Mouse (Mus musculus) heart, embryonic 14.5 days (tissue): ENCODE results near the gene Smc1b. TPM values are rescaled to one million over a fixed set of nuclear protein-coding genes. Genes with fewer than 3 reads are reported as not detected.

Experiments used
- ATAC-seq: fragments of 200-750 bp; cut with Nextera tagmentation; 2 replicates; pipeline ENCODE4 v1.8.0; 2017; ENCODE audit warnings: low read depth, moderate TSS enrichment; ENCODE audit not compliant: insufficient number of reproducible peaks, insufficient read depth, low FRiP score
- H3K27ac ChIP-seq, 2 experiments: fragments of 200-500 bp in 1 of 2; fragments of 300-500 bp in 1 of 2; sonication (generic) in 1 of 2; replicated peaks in 1 of 2; 2 replicates each; pipeline ENCODE4 v1.5.1; 2012 to 2014; ENCODE audit warnings: low read depth in 2 of 2, low read length in 2 of 2, control low read depth in 1 of 2, mild to moderate bottlenecking in 1 of 2, mixed read lengths in 1 of 2; ENCODE audit not compliant: control insufficient read depth in 1 of 2, insufficient read depth in 1 of 2
- H3K27me3 ChIP-seq: fragments of 300-500 bp; sonication (generic); 2 replicates; pipeline ENCODE4 v1.6.1; 2014; ENCODE audit warnings: mild to moderate bottlenecking, low read length, control low read depth; ENCODE audit not compliant: control insufficient read depth, insufficient read depth
- H3K36me3 ChIP-seq: fragments of 300-500 bp; sonication (generic); 2 replicates; pipeline ENCODE4 v1.6.1; 2014; ENCODE audit warnings: mild to moderate bottlenecking, control low read depth, low read length, mixed read lengths; ENCODE audit not compliant: control insufficient read depth, insufficient read depth
- H3K4me1 ChIP-seq, 2 experiments: fragments of 200-500 bp in 1 of 2; fragments of 300-500 bp in 1 of 2; sonication (generic) in 1 of 2; 2 replicates each; pipeline ENCODE4 v1.6.1; 2012 to 2014; ENCODE audit warnings: low read length in 2 of 2, control low read depth in 1 of 2, mixed read lengths in 1 of 2; ENCODE audit not compliant: control insufficient read depth in 2 of 2, insufficient read depth in 2 of 2
- H3K4me2 ChIP-seq: fragments of 300-500 bp; sonication (generic); 2 replicates; pipeline ENCODE4 v1.6.1; 2014; ENCODE audit warnings: mild to moderate bottlenecking, low read length
- H3K4me3 ChIP-seq, 2 experiments: fragments of 200-500 bp in 1 of 2; fragments of 300-500 bp in 1 of 2; sonication (generic) in 1 of 2; 2 replicates each; pipeline ENCODE4 v1.5.1; 2012 to 2014; ENCODE audit warnings: low read length in 2 of 2, mild to moderate bottlenecking in 2 of 2, control low read depth in 1 of 2, low read depth in 1 of 2, moderate library complexity in 1 of 2; ENCODE audit not compliant: control insufficient read depth in 1 of 2, insufficient read depth in 1 of 2
- H3K9ac ChIP-seq: fragments of 300-500 bp; sonication (generic); 2 replicates; pipeline ENCODE4 v1.6.1; 2014; ENCODE audit warnings: mild to moderate bottlenecking, low read length
- H3K9me3 ChIP-seq: fragments of 300-500 bp; sonication (generic); 2 replicates; pipeline ENCODE4 v1.6.1; 2016; ENCODE audit warnings: low read length, control low read depth; ENCODE audit not compliant: control insufficient read depth
- WGBS: fragments of 180-500 bp; shearing (Covaris S2); extraction: QIAGEN DNeasy Blood & Tissue Kit; methylation state at CpG from one replicate; pipeline ENCODE4 v1.1.7; 2014; 5-methylcytosine and 5-hydroxymethylcytosine counted together
- polyA plus RNA-seq: library from polyadenylated mRNA; unstranded; fragments of >200 nt; fragmentation: Nextera tagmentation; extraction: Ambion mirVana; gene quantifications from 2 replicates; pipeline ENCODE4 v1.2.1, GENCODE M21; 2014

Gene Smc1b
- 0.04 and 0.09 TPM in 2 replicates for polyA plus RNA-seq

DNA sequence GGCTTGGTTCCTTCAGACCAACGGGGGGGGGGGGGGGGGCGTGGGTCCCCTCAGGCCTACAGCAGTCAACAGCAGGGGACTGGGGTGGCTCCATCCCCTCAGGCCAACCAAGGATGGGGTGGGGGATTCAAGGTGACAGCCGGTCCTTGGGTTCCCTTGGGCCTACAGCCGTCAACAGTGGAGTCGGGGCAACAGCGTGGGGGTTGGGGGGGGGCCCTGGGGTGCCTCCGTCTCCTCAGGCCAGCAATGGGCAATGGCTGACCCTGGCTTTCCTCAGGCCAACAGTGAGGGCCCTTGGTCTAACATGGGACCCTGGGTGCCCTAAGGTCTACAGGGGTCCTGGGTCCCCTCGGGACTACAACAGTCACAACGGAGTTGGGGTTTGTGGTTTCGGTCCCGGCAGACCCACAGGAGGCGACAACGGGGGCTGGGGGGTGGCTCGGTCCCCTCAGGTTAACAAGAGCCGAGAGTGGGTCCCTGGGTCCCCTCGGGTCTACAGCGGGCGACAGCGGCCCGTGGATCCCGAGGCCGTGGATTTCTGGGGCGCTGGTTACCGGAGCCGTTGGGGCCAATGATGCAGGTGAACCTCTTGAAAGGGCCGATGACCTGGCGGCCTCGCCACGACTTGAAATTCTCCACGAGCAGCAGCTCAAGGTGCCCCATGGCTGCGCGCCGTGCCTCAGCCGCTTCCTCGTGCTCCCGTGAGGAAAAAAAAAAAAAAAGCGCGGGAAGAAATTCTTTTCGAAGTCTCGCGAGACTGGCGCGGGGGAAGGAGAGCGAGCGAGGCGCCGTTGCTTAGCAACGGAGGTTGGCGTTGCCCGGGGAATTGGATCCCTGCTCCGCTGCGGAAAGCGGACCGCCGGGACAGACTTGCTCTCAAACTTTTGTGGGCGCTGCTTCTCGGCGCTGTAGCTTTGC, at the start of gene Smc1b, which contains the start of gene Ribc2:
Smc1b (minus strand) TSS at position 690 of the 918 bp plus-strand sequence.
Ribc2 (plus strand) TSS at position 804 of the 918 bp plus-strand sequence.
- H3K27ac ChIP-seq, result no peak within 1 kb of the TSS
- peaks cover 5 to 9% of the 10 kb centered on the region in 2 experiments; a peak in 2 of 4 replicates for H3K4me1 ChIP-seq
- H3K27me3 ChIP-seq, result peaks cover 12% of the 10 kb centered on the region
- WGBS, result 26% methylated on average over 56 of the region's 58 CpGs
- ATAC-seq, result peak; percentile 39; the same call in 1 of the 2 replicates
- H3K4me2 ChIP-seq, result peak within 1 kb of the TSS; percentile 57
- no peaks in the 10 kb centered on the region for H3K9me3 ChIP-seq
- H3K9ac ChIP-seq, result no peak within 1 kb of the TSS
- H3K4me3 ChIP-seq, result peak within 1 kb of the TSS; percentile 12 to 17
- H3K36me3 ChIP-seq, result no peaks in the 10 kb centered on the region

GRCm38 (mm10) chr15:85180368-85180767, 48.6 kb upstream of the Smc1b start:
- H3K9ac ChIP-seq, result no peak overlapping the region
- no peak overlapping the region for H3K4me3 ChIP-seq
- H3K9me3 ChIP-seq, result 0 out of 2 replicates have a peak, but pooled peaks cover 3% of the 10 kb centered on the region
- H3K27me3 ChIP-seq, result no peaks in the 10 kb centered on the region
- H3K27ac ChIP-seq, result peak overlapping the region; percentile 28 to 65; a peak in 2 of 4 replicates
- H3K4me1 ChIP-seq, result peaks cover 16 to 25% of the 10 kb centered on the region in 2 experiments
- no peak for ATAC-seq
- H3K36me3 ChIP-seq, result no peaks in the 10 kb centered on the region
- H3K4me2 ChIP-seq, result no peak overlapping the region

GRCm38 (mm10) chr15:85179528-85180180, 47.9 kb upstream of the Smc1b start:
- 70% methylated on average over 7 of the region's 7 CpGs for WGBS
- H3K36me3 ChIP-seq, result no peaks in the 10 kb centered on the region
- no peak for ATAC-seq
- peak overlapping the region; percentile 28 to 65; a peak in 3 of 4 replicates for H3K27ac ChIP-seq
- H3K27me3 ChIP-seq, result no peaks in the 10 kb centered on the region
- H3K9me3 ChIP-seq, result 0 out of 2 replicates have a peak, but pooled peaks cover 3% of the 10 kb centered on the region
- no peak overlapping the region for H3K4me3 ChIP-seq
- no peak overlapping the region for H3K9ac ChIP-seq
- no peak overlapping the region for H3K4me2 ChIP-seq
- peaks cover 16 to 25% of the 10 kb centered on the region in 2 experiments for H3K4me1 ChIP-seq

DNA sequence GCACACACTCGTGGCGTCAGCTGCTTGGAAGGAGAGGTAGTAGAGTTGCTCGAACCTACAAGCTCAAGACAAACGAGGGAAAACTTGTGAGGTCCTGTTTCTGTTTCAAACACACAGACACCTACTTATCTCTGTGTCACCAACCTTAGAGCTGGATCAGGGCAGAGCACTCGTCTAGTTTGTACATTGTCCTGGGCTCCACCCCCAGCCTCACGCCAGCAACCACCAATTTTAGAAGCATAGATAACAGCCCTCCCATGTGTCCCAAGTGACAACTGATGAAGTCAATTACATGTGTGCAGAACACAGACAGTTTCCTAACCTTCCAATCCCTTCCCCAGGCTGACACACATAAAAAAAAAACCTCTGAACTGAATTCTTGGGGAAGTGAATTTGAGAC, 46.4 kb upstream of the Smc1b start:
- H3K4me3 ChIP-seq, result no peak overlapping the region
- 18% methylated on average over 6 of the region's 6 CpGs for WGBS

DNA sequence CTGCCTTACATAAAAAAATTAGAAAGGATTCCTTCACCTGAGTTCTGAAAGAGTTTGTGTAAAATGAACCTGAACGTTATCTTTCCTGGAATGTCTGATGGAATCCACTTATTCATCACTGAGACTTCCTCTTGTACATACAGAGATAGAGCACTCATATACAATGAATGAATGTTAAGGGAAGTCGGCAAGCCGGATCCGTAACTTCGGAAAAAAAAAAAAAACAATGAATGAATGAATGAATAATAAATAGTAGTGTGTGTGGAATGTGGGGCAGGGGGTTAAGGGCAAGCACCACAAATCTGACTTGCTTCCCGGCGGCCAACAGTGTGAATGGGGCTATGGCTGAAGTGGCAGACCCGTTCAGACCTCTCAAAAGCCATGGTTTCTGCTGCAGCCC, 45.8 kb upstream of the Smc1b start:
- Histone ChIP-seq H3K4me3 (no peak overlapping the region), H3K27me3 (no peaks in the 10 kb centered on the region), H3K9me3 (0 out of 2 replicates have a peak, but pooled peaks cover 3% of the 10 kb centered on the region), H3K9ac (0 out of 2 replicates have a peak overlapping the region, but pooled peaks have one; percentile 14), H3K36me3 (no peaks in the 10 kb centered on the region), H3K4me2 (peak overlapping the region; percentile 49), H3K27ac (peak overlapping the region; percentile 72 to 75), H3K4me1 (peaks cover 23 to 38% of the 10 kb centered on the region in 2 experiments)
- ATAC-seq, result no peak
- 41% methylated on average over 8 of the region's 8 CpGs for WGBS

More for the DNA sequence above, 46.4 kb upstream of the Smc1b start:
- Histone ChIP-seq H3K9me3 (0 out of 2 replicates have a peak, but pooled peaks cover 3% of the 10 kb centered on the region), H3K9ac (0 out of 2 replicates have a peak overlapping the region, but pooled peaks have one; percentile 14), H3K4me2 (peak overlapping the region; percentile 49), H3K4me1 (peaks cover 21 to 36% of the 10 kb centered on the region in 2 experiments), H3K36me3 (no peaks in the 10 kb centered on the region), H3K27me3 (no peaks in the 10 kb centered on the region), H3K27ac (peak overlapping the region; percentile 72 to 75)
- ATAC-seq, result peak; percentile 81

DNA sequence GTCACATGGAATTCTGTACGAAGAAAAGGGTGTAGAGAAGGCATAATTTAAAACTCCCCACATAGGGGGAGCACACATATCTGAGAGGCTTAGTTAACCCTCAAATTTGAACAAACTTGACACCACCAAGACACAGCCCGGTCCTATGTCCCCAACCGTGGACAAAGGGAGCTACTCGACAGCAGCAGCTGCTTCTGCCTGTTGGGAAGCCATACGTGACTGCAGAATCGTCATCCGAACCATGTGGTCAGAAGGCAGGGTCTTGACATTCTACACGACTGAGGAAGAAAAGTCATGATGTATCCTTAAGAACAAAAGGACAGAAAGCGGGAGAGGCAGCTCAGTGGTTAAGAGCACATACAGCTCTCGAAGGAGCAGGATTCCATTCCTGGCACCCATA, 42.3 kb upstream of the Smc1b start:
- H3K4me1 ChIP-seq, result peaks cover 22 to 35% of the 10 kb centered on the region in 2 experiments
- ATAC-seq, result no peak
- no peak overlapping the region for H3K4me2 ChIP-seq
- no peaks in the 10 kb centered on the region for H3K36me3 ChIP-seq
- no peaks in the 10 kb centered on the region for H3K27me3 ChIP-seq
- H3K4me3 ChIP-seq, result no peak overlapping the region
- 0 out of 2 replicates have a peak, but pooled peaks cover 3% of the 10 kb centered on the region for H3K9me3 ChIP-seq
- H3K27ac ChIP-seq, result no peak overlapping the region; a peak in 1 of 4 replicates
- 54% methylated on average over 10 of the region's 10 CpGs for WGBS
- H3K9ac ChIP-seq, result no peak overlapping the region

DNA sequence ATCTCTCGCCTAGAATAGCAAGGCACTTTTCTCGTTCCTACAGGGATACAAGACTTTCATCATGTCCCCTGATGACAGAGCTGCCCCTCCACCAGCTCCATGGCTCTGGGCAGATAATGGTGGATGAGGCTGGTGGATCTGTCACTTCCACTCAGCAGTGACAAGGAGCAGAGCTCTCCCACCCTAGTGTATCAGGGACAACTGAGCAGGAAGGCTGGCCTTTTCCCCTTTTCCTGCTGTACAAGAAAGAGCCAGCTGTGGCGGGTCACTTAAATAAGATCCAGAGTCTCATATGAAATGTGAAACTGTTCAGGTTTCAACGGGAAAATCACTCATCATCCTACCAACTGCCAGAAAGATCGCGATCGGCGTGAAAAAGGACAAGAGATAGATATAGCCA, 41.7 kb upstream of the Smc1b start:
- Histone ChIP-seq H3K9me3 (0 out of 2 replicates have a peak, but pooled peaks cover 3% of the 10 kb centered on the region), H3K36me3 (no peaks in the 10 kb centered on the region), H3K4me3 (no peak overlapping the region), H3K4me1 (peaks cover 17 to 28% of the 10 kb centered on the region in 2 experiments), H3K27me3 (no peaks in the 10 kb centered on the region), H3K4me2 (peak overlapping the region; percentile 31), H3K27ac (peak overlapping the region; percentile 3 to 42; a peak in 3 of 4 replicates), H3K9ac (no peak overlapping the region)
- no peak for ATAC-seq
- 26% methylated on average over 8 of the region's 8 CpGs for WGBS
